Mouse (Mus musculus): ENCODE measurements around the gene Dglucy. TPM values are rescaled to one million over a fixed set of nuclear protein-coding genes. Genes with fewer than 3 reads are reported as not detected.

The Dglucy gene
- total RNA-seq (2021) = 10 to 100 TPM; 11.2 to 15.6 TPM
- long read RNA-seq, experiment 1, partial matches to known transcripts = 0 of 3 reads
- long read RNA-seq, experiment 1, other reads (novel, unspliced or antisense) = 3 of 3 reads
- long read RNA-seq, experiment 2, partial matches to known transcripts = 2 of 5 reads
- long read RNA-seq, experiment 2, other reads (novel, unspliced or antisense) = 0 of 5 reads

DNA sequence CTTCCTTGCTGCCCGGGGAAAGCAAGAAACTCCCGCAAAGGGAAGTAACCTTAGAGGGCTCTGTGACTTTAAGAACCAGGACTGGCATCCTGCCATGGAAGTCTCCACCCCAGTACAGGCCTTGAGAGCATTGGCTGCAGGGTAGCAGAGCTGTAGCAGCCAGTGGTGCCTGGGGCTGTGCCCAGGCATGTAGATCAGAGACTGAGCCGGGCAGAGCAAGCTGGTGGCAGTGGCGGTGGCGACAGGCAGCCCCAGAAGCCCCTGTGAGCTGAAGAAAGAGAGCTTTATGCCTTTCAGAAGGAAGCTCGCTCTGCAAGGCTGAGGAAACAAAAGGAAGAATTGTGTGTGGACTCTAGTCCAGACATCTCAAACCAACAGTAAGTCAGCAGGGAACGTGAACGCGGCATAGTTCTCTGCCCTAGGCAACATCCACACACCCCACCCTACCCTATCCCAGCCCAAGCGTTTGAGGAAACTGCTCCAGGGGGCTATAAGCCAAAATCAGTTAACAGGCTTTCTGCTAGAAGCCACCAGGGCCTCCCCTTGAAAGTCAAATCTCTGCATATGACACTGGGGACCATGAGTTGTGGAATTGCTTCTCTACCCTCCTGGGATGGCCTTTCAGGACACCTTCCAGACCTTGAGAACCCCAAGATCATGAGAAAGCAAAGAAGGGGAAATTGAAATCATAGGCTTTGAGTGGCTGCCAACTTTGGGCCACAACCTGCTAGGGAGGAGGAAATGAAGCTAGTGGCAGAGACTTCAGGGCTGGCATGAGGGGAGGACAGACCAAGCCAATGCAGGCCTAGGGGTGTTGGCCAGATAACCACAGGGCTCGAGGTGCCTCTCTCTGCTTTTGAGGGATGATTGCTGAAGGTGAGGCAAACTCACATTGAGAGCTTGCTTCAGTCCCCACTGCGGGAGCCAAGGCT is at the start of gene Dglucy:
Gene Dglucy, plus strand, starts transcription at position 124 of the 932 bp plus-strand sequence.
- DNase-seq = peak; percentile 93 to 94

DNA sequence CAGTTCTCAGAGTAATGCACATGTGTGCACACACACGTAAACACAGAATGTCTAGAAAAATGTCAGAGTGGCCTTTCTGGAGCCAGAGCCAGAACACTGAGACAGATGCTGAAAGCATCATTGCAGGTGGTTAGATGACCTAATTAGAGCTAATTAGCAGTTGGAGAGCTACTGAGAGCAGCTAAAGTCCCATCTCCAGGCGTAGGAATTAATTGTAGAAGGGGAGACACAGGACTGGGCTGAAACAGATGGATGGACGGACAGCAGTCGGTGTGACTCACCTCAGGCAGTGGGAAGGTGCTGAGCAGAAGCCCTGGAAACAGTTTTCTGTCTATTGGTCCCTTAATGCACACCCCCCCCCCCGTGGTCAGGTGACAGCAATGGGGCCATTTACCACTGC is 43.7 kb upstream of the Dglucy start:
- no peak for DNase-seq

DNA sequence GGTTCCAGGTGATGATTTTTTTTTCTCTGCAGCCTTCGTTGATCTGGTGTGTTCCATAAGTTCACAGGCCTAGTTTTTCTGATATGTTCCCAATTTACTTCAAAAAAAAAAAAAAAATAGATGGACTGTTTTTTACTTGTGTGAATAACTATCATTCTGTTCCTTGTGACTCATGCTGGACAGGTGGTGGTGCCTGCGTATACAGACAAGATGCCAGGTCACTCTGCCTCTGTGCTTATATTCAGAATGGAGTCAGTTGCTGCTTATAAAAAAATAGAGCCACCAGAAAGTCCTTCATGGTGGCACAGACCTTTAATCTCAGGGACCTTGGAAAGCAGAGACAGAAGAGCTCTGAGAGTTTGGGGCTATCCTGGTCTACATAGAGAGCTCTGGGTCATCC is 43.3 kb upstream of the Dglucy start:
- no peak for DNase-seq

DNA sequence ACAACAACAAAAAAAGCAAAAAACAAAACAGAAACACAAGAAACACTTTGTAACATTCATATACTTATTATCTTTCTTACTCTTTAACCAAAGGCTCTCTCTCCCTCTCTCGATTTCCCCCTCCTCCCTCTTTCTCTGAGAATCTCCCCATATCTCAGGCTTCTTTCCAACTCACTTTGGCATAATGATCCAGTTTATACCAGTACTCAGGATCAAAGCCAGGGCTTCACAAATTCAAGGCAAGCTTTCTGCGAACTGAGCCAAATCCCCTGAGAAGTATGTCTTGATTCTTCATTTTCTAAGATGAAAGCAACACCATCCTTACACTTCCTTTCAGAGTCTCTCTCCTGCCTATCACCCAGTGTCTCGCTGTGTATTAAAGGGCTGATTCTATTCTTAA is 40.4 kb upstream of the Dglucy start:
- no peak for DNase-seq

DNA sequence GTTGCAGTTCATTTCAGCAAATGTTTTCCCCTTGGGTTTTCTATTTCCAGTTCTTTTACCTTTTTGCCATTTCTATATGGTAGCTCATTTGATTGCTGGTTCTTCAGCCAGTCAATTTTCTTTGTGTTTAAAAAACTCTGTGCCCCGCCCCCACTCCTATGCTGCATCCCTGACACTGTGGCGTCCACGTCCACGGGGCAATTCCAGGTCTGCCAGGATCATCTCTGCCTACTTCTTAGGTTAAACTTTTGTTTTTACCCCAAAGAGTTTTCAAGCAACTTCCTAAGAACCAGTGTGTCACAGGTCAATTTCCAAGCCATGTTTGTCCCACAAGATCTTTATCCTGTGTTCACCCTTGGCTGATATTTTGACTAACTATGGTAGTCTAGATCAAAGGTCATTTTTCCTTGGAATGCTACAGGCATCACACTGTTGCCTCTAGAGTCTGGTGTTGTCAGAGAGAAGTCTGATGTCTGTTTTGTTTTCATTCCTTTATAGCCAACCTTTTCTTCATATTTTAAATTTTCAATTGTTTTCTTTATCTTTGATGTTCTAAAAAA is 39.8 kb upstream of the Dglucy start:
- no peak for DNase-seq

DNA sequence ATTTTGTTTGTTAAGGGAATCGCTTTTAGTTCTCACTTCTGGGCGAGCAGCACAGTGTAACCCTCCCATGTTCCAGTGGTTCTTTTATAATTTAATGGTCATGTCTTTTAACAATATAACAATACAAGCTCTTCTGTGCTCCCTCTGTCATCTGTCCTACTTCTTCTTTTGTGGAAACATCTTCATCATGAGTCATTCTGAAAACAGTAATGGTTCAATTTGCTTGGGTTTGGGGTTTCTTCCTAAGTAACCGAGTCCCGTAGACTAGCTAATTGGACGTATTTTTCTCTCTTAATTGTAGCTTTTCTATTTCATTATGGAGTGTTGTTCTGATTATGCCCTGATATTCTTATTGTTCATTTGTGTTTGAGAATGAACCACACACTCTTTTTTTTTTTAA is 38.5 kb upstream of the Dglucy start:
- no peak for DNase-seq

DNA sequence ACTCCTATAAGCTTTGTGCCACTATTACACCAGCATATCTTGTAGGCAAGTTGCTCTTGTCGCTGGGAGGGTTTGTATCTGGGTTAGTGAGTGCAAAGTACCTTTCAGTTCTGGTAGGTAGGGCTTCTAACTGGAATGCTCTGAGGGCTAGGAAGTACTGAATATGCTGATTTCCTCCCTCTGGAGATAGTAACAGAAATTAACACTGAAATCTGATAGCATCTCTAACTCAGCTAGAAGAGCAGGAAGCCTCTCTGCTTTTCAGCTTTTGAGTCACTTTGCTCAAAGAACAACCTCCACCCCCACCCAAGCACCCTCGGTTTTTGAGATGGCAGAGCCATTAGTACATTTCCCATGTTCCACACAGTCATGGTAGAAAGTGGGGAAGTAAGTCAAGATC is 36.4 kb upstream of the Dglucy start:
- DNase-seq = no peak

DNA sequence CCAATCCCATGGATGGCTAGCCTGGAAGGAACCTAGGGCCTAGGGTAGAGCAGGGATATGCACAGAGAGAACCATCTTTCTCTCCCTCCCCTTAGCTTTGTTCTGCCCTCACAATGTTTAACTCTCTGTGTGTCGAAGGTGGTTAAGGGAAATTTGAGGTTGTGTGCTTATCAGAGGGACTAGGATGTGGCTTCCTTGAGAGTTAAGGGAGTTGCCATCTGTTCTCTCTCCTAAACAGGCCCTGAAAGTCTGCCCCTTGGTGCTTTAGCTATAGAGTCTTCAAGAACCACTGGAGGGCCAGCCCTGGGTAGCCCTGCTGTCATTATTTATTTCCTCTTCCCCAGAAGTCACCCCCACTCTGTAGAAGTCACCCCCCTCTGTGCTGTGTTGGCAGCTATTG is 25.9 kb upstream of the Dglucy start:
- no peak for DNase-seq

DNA sequence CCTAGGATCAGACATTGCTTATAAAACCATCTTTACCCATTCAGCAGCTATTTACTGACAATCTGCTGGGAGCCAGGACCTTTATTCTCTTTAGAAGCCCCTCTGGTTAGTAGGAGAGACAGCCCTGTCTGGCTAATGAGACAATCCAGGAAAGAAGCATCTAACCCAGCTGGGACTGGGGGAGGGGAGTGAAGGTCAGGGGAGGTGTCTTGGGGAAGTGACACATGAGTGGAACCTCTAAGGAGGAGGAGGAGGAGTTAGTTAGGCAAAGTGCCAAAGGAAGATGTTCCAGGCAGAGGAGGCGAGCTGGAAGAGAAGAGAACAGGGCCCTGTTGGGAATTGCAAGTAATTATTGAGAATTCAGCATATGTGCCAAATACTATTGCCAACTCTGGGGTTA is 25.1 kb upstream of the Dglucy start:
- no peak for DNase-seq

DNA sequence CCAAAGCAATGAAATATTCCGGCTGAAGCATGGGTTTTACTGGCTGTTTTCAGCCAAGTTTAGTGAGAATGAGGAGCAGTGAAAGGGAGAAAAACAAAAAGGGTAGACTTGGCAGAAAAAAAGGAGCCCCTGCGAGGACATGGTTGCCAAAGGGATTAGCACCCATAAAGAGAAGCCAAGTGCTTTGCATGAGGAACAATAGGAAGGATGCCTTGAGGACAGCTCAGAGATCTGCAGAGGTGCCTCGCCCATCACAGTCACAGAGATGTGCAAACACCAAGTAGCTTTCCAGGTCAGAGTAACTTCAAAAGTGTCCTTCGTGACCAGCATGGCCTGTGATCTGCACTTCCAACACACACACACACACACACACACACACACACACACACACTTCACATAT is 21.4 kb upstream of the Dglucy start:
- no peak for DNase-seq

DNA sequence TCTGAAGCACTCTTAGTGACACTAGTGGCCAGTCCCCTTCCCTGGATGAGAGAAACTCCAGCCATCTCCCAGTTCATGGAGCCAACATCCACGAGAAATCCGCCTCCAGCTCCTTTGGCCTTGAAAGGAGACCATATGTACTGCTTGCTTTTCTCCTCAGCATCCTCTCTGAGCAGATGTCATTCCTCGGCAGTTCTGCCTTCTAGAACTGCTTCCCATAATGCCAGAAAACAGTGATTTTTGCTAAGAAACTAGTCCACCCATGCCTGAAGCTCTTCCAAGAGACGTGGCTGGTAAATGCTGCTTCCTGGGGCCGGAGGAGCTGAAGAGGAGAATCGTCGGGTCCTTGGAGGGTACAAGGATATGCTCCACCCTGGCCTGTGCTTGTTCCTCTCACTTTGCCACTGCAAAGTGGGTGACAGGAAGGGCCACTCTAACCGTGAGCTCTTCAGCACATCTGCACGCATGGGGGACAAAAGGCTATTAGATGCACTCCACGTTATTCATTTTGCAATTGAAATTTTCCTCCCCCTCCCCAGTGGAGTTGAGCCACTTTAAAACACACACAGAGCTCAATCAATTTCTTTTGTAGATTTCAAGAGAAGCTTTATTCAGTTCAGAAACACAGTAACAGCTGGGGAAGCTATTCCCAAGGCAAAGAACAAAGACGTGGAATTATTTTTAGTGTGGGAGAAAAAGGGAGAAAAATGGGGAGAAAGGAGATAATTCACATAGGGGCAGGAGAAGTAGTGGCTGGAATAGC is 16.0 kb upstream of the Dglucy start:
- no peak for DNase-seq

DNA sequence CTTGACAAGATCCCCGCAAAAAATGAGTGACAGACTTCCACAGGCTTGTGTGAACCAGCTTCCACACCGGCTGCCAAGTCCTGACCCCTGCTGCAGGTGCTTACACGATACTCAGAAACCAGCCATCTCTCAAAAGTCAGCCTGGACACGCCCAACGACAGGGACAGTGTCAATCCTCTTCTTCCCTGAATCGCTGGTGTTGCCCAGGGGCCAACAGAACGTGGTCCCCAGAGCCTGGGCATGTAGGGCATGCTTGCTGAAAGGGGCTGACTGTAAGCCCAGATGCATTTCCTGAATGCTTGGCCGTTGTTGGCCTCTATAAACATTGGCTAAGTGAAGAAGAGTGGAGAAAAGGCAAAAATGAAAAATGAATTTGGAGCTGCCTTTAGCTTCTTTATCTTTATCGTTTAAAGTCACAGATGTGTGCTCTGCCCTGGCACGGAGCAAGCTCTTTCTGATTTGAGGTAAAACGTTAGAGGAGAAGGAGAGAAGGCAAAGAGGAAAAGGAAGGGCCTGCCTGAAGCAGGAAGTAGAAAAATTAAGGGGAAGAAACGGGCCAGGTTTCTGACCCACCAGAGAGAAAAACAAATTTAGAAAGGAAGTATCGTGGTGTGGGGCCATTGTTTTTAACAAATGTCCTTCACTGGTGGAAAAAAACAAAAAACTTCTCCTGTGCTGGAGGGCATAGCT is 14.4 kb upstream of the Dglucy start:
- DNase-seq = no peak

DNA sequence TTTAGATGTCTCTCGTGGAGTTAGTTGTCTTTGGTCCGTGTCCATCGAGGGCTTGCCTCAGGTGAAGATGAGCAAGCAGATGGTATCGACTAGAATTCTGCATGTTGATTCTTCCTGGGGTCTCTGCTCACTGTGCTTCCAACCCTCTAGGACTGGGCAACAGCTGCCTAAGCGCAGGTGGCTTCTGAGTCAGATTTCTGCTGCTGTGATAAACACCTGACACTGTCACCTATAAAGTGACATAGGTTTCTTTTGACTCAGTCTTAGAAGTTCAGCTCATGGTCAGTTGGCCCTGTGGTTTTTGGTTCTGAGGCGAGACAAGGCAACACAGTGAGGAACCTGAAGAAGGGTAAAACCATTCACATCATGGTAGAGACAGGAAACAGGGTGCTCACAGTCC is 9.0 kb upstream of the Dglucy start:
- DNase-seq = no peak

DNA sequence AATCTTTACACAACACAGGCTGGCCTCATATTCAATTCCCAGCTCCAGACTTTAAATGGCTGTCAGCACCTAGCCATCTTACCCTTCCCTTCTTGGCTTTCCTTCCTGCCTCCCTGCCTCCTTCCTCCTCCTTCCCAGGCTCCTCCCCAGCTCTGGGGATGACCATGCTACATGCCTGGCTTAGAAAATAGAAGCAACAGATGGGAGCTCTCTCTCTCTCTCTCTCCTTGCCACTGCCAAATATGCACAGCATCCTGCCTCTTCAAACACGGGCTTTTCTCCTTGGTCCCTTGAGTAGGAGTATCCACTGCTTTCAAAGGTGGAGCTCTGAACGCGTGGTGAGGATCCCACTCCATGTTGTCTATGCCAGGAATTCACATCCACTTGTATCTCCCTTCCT is 8.1 kb upstream of the Dglucy start:
- DNase-seq = no peak

DNA sequence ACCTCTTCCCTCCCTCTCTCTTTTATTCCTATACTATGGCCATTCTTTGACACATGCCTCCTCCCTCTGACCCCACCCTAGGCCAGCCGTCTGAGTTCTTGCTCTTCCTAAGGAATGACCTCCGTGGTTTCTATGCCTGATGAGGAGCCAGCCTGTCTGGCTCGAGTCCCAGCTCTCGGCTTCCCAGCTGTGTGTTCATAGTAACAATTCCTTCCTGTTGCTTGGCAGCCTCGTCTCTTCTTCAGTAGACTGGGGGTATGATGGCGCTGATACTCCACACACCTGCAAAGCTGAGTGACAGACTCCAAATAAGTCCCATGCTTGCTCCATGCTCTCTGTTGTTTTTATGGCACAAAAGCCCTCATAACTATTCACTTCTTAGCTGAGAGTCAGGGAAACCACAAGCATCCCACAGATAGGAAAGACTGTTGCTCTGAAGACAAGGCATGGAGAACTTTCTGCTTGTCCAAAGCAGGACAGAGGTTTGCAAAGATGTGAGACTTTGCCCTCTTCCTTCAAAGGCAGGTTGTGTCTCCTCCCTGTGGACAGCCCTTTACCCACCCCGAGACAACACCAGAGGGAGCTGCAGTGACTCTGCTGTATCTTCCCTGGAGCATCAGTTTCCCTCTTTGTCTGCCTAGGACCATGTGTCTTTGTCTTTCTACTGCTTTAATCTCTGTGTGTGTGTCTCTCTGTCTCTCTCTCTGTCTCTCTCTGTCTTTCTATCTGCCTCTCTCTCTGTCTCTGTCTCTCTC is 6.5 kb upstream of the Dglucy start:
- peak; percentile 60 to 64 for DNase-seq

DNA sequence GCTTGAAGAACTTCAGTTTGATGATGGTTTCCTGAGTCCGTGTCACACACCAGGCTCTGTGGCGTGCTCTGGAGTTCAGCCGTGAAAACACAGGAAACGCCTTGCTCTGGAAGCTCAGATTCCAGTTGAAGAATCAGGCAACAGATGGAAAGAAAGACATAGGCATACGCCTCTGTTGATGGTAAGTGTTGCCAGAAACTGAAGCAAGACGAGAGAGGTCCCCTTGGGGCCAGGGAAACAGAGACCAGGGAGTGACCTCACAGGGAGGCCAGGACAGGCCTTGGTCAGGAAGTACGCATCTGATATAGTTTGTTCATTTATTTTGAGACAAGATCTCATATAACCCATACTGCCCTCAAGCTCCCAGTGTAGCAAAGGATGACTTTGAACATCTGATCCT is 4.1 kb upstream of the Dglucy start:
- no peak for DNase-seq

DNA sequence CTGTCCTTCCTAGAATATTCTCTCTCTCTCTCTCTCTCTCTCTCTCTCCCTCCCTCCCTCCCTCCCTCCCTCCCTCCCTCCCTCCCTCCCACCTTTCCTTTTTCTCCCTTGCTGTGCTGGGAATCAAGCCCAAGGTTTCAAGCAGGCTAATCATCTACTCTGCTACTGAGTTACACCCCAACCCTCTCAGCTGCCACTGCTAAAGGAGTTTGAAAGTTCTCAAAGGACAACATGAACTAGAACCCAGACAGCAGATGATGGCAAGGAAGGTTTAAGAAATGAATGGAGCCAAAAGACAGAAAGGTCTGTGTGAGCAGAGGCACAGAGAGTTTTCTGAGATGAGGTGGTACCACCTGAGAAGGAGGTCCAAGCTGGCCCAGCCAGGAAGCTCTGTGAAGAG is 3.6 kb upstream of the Dglucy start:
- no peak for DNase-seq

DNA sequence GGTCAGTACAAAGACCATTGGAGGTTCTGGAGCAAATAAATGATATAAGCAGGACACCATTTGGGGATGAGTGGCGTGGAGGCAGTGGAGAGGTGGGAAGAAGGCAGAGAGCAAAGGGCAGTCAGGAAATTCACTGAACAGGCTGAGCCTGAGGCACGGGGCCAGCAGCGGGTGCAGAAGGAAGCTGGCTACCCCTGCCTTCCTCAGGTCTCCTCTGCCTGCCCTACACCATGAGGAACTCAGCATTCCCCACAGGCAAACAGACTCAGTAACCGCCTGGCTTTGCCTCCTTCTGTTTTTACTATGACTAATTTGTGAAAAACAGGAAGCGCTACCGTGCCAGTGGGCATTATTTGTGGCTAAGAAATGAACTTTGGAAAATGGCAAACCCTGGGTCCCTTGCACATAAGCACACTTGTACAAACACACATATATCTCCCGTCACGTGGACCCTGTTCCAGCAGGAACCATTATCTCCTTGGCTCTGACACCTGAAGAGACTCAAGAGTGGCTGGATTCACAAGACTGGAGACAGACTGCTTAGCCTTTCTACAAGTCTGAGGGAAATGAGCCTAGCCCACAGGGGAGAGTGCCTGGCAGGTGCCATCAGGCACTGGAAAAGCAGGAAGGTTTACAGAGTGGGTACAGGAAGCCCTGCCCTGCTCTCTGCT is 2.8 kb upstream of the Dglucy start:
- DNase-seq = peak in 1 of 2 experiments; percentile 39

DNA sequence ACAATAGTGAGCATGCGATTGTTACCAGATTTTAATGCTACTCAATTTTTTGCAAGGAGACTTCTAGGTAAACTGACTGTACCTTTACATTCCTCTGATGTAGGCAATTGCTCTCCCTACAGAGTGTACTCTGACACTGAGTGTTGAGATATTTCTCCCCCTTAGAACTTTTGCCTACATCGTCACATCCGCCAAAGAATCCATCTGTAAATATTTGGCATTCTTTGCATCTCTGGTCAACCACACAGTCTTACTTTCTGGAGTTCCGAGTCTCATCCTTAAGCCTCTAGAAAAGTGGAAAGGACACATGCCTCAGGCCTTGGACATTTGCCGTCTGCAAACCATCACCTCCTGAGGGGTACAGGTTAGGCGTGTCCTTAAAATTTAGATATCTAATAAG is 1.9 kb upstream of the Dglucy start:
- DNase-seq = no peak

DNA sequence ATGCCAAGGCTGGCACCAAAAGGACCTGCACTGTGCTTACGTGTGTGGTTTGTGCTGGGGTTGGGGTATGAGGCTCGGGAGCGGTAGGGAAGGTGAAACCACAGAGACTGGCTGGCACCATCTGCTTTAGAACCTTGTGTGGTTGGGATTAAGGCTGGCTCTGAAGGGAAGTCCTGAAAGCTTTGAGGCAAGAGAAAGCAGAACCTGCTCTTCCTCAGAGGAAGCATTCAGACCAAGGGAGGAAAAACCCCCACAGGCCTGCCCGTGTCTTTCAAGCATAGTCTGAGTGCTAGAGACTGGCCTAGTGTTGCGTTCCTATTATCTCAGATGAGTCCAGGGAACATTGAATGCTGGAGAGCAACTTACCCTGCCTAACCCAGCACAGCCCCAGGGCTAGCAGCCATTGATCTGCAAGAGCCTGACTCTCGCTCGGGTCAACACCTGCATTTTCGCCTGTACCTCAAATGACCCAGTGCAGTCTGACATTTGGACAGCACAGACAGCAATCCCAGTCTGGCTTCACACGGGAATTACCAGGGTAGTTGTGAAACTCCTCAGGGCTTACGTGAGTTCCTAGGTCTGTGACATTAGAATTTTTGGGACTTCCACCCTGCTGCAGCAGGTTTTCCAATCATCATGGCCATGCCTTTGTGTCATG is 452 bp upstream of the Dglucy start:
- DNase-seq = no peak

Measured in adrenal gland, postnatal 36 days (tissue).